Mouse (Mus musculus) kidney, embryonic 15.5 days (tissue): Measurements from ENCODE around the gene Spint2. TPM values are rescaled to one million over a fixed set of nuclear protein-coding genes. Genes with fewer than 3 reads are reported as not detected.
A peak's percentile ranks its signal among the peaks of the same experiment; 100 is the strongest.
"Not testable (repeated sequence)": the region's sequence is repeated elsewhere in the genome, so short reads cannot be mapped to it uniquely, and the experiment has no call there.

Source experiments
- ATAC-seq: fragments of 200-750 bp; cut with Nextera tagmentation; replicated peaks from 2 replicates; pipeline ENCODE4 v1.8.0; 2017; ENCODE audit warnings: moderate TSS enrichment; ENCODE audit not compliant: low FRiP score
- H3K27ac ChIP-seq: fragments of 300-500 bp; sonication (generic); 2 replicates; pipeline ENCODE4 v1.5.1; 2015; ENCODE audit warnings: mild to moderate bottlenecking, inconsistent platforms
- H3K27me3 ChIP-seq: fragments of 300-500 bp; sonication (generic); 2 replicates; pipeline ENCODE4 v1.6.1; 2015; ENCODE audit warnings: inconsistent platforms
- H3K36me3 ChIP-seq: fragments of 300-500 bp; sonication (generic); 2 replicates; pipeline ENCODE4 v1.6.1; 2015; ENCODE audit warnings: inconsistent platforms
- H3K4me1 ChIP-seq: fragments of 300-500 bp; sonication (generic); 2 replicates; pipeline ENCODE4 v1.6.1; 2015; ENCODE audit warnings: inconsistent platforms
- H3K4me2 ChIP-seq: fragments of 300-500 bp; sonication (generic); 2 replicates; pipeline ENCODE4 v1.6.1; 2015; ENCODE audit warnings: moderate library complexity, mild to moderate bottlenecking, inconsistent platforms
- H3K4me3 ChIP-seq: fragments of 300-500 bp; sonication (generic); replicated peaks from 2 replicates; pipeline ENCODE4 v1.5.1; 2015; ENCODE audit warnings: mild to moderate bottlenecking, inconsistent platforms
- H3K9ac ChIP-seq: fragments of 300-500 bp; sonication (generic); 2 replicates; pipeline ENCODE4 v1.6.1; 2015; ENCODE audit warnings: mild to moderate bottlenecking, inconsistent platforms
- H3K9me3 ChIP-seq: fragments of 300-500 bp; sonication (generic); replicated peaks from 2 replicates; pipeline ENCODE4 v1.6.1; 2016; ENCODE audit warnings: inconsistent platforms
- WGBS: fragments of 180-500 bp; shearing (Covaris S2); methylation state at CpG from one replicate; pipeline ENCODE4 v1.1.7; 2015; ENCODE audit warnings: mixed read lengths; 5-methylcytosine and 5-hydroxymethylcytosine counted together
- polyA plus RNA-seq: library from polyadenylated mRNA; unstranded; fragments of >200 nt; fragmentation: Nextera tagmentation; extraction: Ambion mirVana; gene quantifications from 2 replicates; pipeline ENCODE4 v1.2.1, GENCODE M21; 2015

Spint2 gene
- polyA plus RNA-seq, 1 experiment from 2014 or later, result 236 TPM

DNA sequence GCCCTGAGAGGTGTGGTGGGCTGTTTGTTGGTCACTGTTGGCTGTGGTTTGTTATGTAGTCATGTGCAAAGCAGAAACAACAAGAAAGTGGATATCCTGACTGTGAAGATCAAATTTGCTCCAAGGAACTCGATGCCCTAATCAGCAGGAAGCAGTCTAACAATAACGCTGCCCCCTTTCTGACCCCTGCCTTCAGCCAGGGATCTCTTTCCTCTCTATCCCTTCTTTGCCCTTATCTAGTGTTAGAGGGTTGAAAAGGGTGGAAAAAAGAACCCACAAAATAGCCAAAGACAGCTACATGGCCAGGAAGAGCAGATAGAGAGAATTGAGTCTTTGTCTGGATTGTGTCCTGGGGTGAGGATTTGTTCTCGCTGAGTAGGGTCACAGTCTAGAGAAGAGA lies 51.2 kb downstream of the Spint2 start:
- Histone ChIP-seq H3K36me3 (no peaks in the 10 kb centered on the region), H3K4me3 (no peak overlapping the region), H3K9me3 (no peaks in the 10 kb centered on the region), H3K9ac (no peak overlapping the region), H3K27ac (no peak overlapping the region), H3K27me3 (peaks cover 28% of the 10 kb centered on the region), H3K4me2 (no peak overlapping the region), H3K4me1 (peaks cover 11% of the 10 kb centered on the region)
- ATAC-seq, result no peak
- WGBS, result 42% methylated on average over 3 of the region's 3 CpGs

DNA sequence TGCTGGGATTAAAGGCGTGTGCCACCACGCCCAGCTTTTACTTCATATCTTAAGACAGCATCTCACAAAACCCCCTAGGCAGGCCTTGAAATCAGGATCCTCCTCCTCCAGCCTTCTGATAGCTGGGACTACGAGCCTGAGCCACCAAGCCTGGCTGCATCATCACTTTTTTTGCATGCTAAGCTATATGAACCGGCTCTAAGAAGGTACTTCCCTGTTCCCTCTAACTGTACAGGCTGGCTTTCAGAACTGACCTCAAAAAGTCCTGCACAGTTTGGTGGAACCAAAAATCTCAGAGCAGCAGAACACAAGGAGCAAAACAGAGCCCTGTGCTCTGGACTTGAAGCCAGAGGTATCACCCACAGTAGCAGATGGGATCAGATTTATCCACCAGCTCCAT lies 53.5 kb downstream of the Spint2 start:
- Histone ChIP-seq H3K4me2 (no peak overlapping the region), H3K27me3 (peaks cover 25% of the 10 kb centered on the region), H3K36me3 (no peaks in the 10 kb centered on the region), H3K9me3 (no peaks in the 10 kb centered on the region), H3K9ac (no peak overlapping the region), H3K4me3 (no peak overlapping the region), H3K27ac (no peak overlapping the region), H3K4me1 (peaks cover 19% of the 10 kb centered on the region)
- 78% methylated on average over 4 of the region's 4 CpGs for WGBS
- no peak for ATAC-seq

DNA sequence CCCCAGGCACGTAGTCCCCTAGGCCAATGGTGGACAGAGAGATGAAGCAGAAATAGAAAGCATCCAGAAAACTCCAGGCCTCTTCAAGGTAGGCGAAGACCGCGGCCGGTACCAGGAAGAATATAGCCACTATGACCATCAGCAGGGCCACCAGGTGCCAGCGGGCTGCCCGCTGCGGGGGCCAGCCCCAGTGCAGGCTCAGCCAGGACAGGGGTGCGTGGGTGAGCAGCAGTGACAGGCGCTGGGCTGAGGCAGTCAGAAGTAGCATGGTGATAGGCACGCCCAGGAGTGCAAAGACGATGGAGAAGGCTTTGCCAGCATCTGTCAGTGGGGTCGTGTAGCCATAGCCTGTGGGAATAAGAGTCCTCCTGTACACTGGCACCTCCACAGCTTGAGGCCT lies 56.2 kb downstream of the Spint2 start:
- no peak overlapping the region for H3K4me3 ChIP-seq
- peak overlapping the region; percentile 42 for H3K4me2 ChIP-seq
- ATAC-seq, result no peak
- 79% methylated on average over 13 of the region's 13 CpGs for WGBS
- H3K27me3 ChIP-seq, result peaks cover 5% of the 10 kb centered on the region; the same call in 1 of the 2 replicates
- no peak overlapping the region for H3K27ac ChIP-seq
- H3K36me3 ChIP-seq, result no peaks in the 10 kb centered on the region
- peaks cover 10% of the 10 kb centered on the region for H3K4me1 ChIP-seq
- H3K9ac ChIP-seq, result no peak overlapping the region
- no peaks in the 10 kb centered on the region for H3K9me3 ChIP-seq

DNA sequence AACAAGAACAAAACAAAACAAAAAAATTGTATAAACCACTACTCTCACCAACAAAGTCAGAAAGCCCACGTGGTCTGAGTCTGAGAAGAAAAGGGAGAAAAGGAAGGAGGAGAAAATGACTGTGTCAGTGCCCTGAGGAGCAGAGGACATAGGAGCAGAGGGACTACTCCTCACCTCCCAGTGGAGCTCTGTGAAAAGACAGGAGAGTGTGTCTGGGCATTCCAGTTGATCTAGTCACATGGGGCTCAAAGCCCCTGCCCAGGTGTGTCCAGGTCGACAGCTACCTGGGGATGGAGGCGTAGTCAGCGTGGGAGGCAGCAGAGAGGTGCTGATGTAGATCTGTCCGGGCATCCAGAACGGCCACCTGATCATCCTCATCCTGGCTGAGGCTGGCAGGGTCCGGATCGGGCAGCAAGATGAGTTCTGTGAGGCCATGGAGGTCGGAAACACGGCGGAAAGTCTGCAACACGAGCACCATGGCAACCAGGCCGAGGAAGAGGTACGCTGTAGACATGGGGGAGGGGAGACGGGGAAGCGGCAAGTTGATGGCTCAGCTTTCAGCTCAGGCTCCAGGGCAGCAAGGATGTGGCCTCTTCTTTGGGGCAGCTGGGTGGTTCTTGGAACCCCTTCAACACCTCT lies 56.8 kb downstream of the Spint2 start:
- Histone ChIP-seq H3K9me3 (peaks cover 4% of the 10 kb centered on the region; the same call in 1 of the 2 replicates), H3K4me3 (no peak overlapping the region), H3K36me3 (0 out of 2 replicates have a peak, but pooled peaks cover under 1% of the 10 kb centered on the region), H3K9ac (no peak overlapping the region), H3K4me1 (peaks cover 10% of the 10 kb centered on the region), H3K27me3 (peaks cover 4% of the 10 kb centered on the region; the same call in 1 of the 2 replicates), H3K27ac (no peak overlapping the region), H3K4me2 (peak overlapping the region; percentile 42)
- ATAC-seq, result peak; percentile 54; the same call in 1 of the 2 replicates
- WGBS, result 12% methylated on average over 16 of the region's 16 CpGs

DNA sequence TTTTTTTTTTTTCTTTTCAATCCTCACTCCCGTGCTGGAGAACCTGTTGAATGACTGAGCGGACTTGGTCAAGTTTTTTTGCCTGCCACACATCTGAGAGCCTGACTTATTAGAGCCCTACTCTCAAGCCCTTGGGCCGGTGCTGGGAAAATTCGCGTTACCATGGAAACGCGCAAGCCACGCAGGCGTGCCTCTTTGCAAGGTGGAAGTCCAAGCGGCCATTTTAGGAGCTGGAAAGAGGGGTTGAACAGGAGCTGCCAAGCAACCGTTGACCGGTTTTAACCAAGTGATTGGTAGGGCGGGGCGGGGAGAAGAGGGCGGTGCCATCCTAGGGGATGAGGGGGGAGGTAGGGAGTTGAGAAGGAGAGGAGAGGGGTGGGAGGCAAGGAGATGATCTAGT lies 66.9 kb downstream of the Spint2 start:
- H3K4me3 ChIP-seq, result no peak overlapping the region
- H3K4me1 ChIP-seq, result peaks cover 25% of the 10 kb centered on the region
- no peak overlapping the region for H3K27ac ChIP-seq
- no peak overlapping the region for H3K4me2 ChIP-seq
- peaks cover 2% of the 10 kb centered on the region; the same call in 1 of the 2 replicates for H3K36me3 ChIP-seq
- peaks cover 15% of the 10 kb centered on the region; the same call in 1 of the 2 replicates for H3K9me3 ChIP-seq
- no peaks in the 10 kb centered on the region for H3K27me3 ChIP-seq
- H3K9ac ChIP-seq, result no peak overlapping the region
- ATAC-seq, result no peak
- 49% methylated on average over 15 of the region's 15 CpGs for WGBS

DNA sequence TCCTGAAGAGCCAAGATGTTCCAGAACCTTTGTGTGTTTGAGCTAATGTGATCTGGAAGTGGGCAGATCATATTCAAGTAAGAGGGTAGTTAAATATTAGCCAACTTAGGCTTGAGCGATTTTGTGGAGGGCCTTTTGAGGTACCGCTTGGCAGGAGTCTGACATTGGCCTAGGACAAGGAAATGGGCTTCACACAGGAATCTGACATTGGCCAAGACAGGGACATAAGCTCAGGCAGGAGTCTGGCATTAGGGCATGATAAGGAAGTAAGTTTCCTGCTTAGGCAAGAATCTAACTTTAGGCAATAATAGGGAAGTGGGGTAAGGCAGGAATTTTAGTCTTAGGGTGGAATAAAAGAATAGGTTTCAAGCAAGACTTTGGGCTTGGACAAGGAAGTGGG lies 67.5 kb downstream of the Spint2 start:
- ATAC-seq, result peak; percentile 20; the same call in 1 of the 2 replicates
- 63% methylated on average over 2 of the region's 2 CpGs for WGBS
- H3K27me3 ChIP-seq, result no peaks in the 10 kb centered on the region
- H3K27ac ChIP-seq, result peak overlapping the region; percentile 37; the same call in 1 of the 2 replicates
- H3K9me3 ChIP-seq, result peaks cover 9% of the 10 kb centered on the region; the same call in 1 of the 2 replicates
- no peaks in the 10 kb centered on the region; the same call in 1 of the 2 replicates for H3K36me3 ChIP-seq
- no peak overlapping the region for H3K9ac ChIP-seq
- no peak overlapping the region for H3K4me3 ChIP-seq
- peak overlapping the region; percentile 66 for H3K4me2 ChIP-seq
- peaks cover 25% of the 10 kb centered on the region for H3K4me1 ChIP-seq

DNA sequence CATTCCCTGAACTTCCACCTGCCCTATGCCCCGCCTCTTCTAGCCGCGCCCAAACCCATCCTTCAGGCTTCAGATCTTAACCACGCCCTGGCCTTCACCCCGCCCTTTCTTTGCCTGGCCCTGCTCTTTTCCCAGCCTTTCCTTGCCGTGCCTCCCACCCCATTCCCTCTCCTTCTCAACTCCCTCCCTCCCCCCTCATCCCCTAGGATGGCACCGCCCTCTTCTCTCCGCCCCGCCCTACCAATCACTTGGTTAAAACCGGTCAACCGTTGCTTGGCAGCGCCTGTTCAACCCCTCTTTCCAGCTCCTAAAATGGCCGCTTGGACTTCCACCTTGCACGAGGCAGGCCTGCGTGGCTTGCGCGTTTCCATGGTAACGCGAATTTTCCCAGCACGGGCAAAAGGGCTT lies 68.0 kb downstream of the Spint2 start, which contains the start of gene Catsperg1:
Gene Catsperg1, minus strand, starts transcription at position 361 of the 408 bp plus-strand sequence.
- peaks cover 25% of the 10 kb centered on the region for H3K4me1 ChIP-seq
- H3K9me3 ChIP-seq, result peaks cover 8% of the 10 kb centered on the region; the same call in 1 of the 2 replicates
- peak; percentile 81 for ATAC-seq
- H3K9ac ChIP-seq, result no peak within 1 kb of the TSS
- H3K27ac ChIP-seq, result peak within 1 kb of the TSS; percentile 37; the same call in 1 of the 2 replicates
- peak within 1 kb of the TSS; percentile 66 for H3K4me2 ChIP-seq
- H3K36me3 ChIP-seq, result no peaks in the 10 kb centered on the region
- H3K27me3 ChIP-seq, result no peaks in the 10 kb centered on the region
- 3% methylated on average over 20 of the region's 20 CpGs for WGBS
- peak within 1 kb of the TSS; percentile 18 for H3K4me3 ChIP-seq

DNA sequence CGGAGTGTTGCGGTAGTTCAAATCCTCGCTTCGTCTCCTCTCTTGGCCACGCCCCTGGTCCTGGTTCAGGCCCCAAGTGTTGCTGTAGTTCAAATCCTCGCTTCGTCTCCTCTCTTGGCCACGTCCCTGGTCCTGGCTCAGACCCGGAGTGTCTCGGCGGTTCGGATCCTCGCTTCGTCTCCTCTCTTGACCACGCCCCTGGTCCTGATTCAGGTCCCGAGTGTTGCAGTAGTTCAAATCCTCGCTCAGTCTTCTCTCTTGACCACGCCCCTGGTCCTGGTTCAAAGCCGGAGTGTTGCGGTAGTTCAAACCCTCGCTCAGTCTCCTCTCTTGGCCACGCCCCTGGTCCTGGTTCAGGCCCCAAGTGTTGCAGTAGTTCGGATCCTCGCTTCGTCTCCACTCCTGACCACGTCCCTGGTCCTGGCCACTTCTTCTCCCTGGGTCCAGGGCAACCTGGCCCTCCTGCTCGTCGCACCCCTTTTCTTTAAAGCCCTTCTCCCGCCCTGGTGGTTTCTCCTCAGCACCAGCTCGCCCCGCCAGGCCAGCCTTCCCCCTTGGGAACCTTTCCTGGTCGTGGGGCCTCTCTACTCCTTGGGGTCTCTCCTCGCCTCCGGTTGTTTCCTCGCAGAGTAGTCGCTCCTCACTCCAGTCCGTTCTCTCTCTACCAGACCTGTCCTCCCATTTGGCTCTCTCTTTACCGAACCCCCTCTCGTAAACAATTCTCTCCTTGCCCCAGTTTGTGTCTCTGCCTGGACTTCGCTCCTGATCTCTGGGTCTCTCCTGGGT lies 68.7 kb downstream of the Spint2 start:
- 18% methylated on average over 40 of the region's 40 CpGs for WGBS
- peak overlapping the region; percentile 66 for H3K4me2 ChIP-seq
- H3K9me3 ChIP-seq, H3K9ac ChIP-seq, H3K27me3 ChIP-seq, H3K36me3 ChIP-seq, H3K27ac ChIP-seq: not testable (repeated sequence)
- H3K4me1 ChIP-seq, result peaks cover 25% of the 10 kb centered on the region
- peak; percentile 5; the same call in 1 of the 2 replicates for ATAC-seq
- peak overlapping the region; percentile 18 for H3K4me3 ChIP-seq

DNA sequence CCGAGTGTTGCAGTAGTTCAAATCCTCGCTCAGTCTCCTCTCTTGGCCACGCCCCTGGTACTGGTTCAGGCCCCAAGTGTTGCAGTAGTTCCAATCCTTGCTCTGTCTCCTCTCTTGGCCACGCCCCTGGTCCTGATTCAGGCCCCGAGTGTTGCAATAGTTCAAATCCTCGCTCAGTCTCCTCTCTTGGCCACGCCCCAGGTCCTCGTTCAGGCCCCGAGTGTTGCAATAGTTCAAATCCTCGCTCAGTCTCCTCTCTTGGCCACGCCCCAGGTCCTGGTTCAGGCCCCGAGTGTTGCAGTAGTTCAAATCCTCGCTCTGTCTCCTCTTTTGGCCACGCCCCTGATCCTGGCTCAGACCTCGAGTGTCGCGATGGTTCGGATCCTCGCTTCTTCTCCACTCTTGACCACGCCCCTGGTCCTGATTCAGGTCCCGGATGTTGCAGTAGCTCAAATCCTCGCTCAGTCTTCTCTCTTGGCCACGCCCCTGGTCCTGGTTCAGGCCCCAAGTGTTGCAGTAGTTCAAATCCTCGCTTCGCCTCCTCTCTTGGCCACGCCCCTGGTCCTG lies 69.4 kb downstream of the Spint2 start:
- peak overlapping the region; percentile 47 for H3K4me3 ChIP-seq
- ATAC-seq, result no peak
- WGBS, result 18% methylated on average over 26 of the region's 26 CpGs
- H3K9me3 ChIP-seq, result peaks cover 6% of the 10 kb centered on the region; the same call in 1 of the 2 replicates
- H3K9ac ChIP-seq, result 0 out of 2 replicates have a peak overlapping the region, but pooled peaks have one; percentile 17
- peak overlapping the region; percentile 66 for H3K4me2 ChIP-seq
- peaks cover 25% of the 10 kb centered on the region for H3K4me1 ChIP-seq
- no peaks in the 10 kb centered on the region for H3K27me3 ChIP-seq
- H3K36me3 ChIP-seq, result no peaks in the 10 kb centered on the region
- H3K27ac ChIP-seq, result peak overlapping the region; percentile 89; the same call in 1 of the 2 replicates

DNA sequence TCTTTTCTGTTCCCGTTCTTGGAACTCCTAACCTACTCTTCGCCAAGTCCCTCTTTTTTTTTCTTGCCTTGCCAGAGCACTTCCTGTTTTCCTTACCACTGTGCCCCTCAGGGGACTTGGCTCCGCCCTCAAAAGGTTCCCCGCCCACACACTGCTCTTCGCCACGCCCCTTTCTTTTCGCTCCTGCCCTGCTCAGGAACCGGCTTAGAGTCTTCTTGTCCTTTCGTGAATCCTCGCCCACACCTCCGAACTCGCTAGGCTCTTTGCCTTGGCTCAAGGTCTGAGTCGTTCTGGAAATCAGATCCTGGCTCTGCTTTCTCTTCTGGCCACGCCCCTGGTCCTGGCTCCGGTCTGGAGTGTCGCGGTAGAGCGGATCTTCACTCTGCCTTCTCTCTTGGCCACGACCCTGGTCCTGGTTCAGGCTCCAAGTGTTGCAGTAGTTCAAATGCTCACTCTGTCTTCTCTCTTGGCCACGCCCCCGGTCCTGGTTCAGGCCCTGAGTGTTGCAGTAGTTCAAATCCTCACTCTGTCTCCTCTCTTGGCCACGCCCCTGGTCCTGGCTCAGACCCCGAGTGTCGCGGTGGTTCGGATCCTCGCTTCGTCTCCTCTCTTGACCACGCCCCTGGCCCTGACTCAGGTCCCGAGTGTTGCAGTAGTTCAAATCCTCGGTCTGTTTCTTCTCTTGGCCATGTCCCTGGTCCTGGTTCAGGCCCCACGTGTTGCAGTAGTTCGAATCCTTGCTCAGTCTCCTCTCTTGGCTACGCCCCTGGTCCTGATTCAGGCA lies 70.1 kb downstream of the Spint2 start:
- Histone ChIP-seq H3K4me2 (peak overlapping the region; percentile 66), H3K4me1 (peaks cover 25% of the 10 kb centered on the region), H3K27ac (peak overlapping the region; percentile 89), H3K9me3 (peaks cover 6% of the 10 kb centered on the region; the same call in 1 of the 2 replicates), H3K4me3 (peak overlapping the region; percentile 47), H3K27me3 (no peaks in the 10 kb centered on the region), H3K9ac (peak overlapping the region; percentile 17; the same call in 1 of the 2 replicates), H3K36me3 (no peaks in the 10 kb centered on the region)
- WGBS, result 3% methylated on average over 34 of the region's 34 CpGs
- peak; percentile 80 for ATAC-seq

DNA sequence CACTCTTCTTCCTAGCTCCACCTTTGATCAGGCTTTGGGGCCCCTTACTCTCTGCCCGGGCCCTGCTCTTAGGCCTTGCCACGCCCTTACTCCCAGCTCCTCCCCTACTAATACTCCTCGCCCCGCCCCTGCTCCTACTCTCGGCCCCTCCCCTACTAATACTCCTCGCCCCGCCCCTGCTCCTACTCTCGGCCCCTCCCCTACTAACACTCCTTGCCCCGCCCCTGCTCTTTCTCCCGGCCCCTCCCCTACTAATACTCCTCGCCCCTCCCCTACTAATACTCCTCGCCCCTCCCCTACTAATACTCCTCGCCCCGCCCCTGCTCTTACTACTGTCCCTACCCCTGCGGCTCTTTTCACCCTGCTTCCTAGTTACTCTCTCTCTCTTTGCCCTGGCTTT lies 70.7 kb downstream of the Spint2 start:
- not testable (repeated sequence) for H3K27me3 ChIP-seq, H3K9ac ChIP-seq, ATAC-seq, H3K36me3 ChIP-seq, H3K9me3 ChIP-seq
- Histone ChIP-seq H3K27ac (peak overlapping the region; percentile 89), H3K4me3 (peak overlapping the region; percentile 47), H3K4me1 (peaks cover 25% of the 10 kb centered on the region), H3K4me2 (peak overlapping the region; percentile 66)
- 24% methylated on average over 15 of the region's 15 CpGs for WGBS
